Mouse (Mus musculus) lung, postnatal 25 days (tissue): ENCODE data around the gene Brca2.

Experiments used
- DNase-seq: peaks from one replicate; pipeline ENCODE4 v3.0.0; 2022; ENCODE audit warnings: low spot score

The Brca2 gene

GRCm38 (mm10) chr5:150566226-150566625 is 43.8 kb downstream of the Brca2 start:
- DNase-seq, result no peak

GRCm38 (mm10) chr5:150566971-150567370 is 44.5 kb downstream of the Brca2 start:
- peak; percentile 56 for DNase-seq

- DNase-seq, result no peak
Measured at GRCm38 (mm10) chr5:150570496-150571219, 48.2 kb downstream of the Brca2 start.

- no peak for DNase-seq
Measured at GRCm38 (mm10) chr5:150574403-150574802, 52.0 kb downstream of the Brca2 start.

GRCm38 (mm10) chr5:150574885-150575284 is 52.5 kb downstream of the Brca2 start:
- no peak for DNase-seq

- no peak for DNase-seq
Measured at GRCm38 (mm10) chr5:150576832-150577231, 54.4 kb downstream of the Brca2 start.

- DNase-seq, result no peak
Measured at GRCm38 (mm10) chr5:150578613-150579171, 56.3 kb downstream of the Brca2 start.

- no peak for DNase-seq
Measured at GRCm38 (mm10) chr5:150581180-150581579, 58.8 kb downstream of the Brca2 start.

- no peak for DNase-seq
Measured at GRCm38 (mm10) chr5:150583181-150583580, 60.8 kb downstream of the Brca2 start.

- DNase-seq, result peak; percentile 47
Measured at GRCm38 (mm10) chr5:150583622-150584336, 61.3 kb downstream of the Brca2 start.

- no peak for DNase-seq
Measured at GRCm38 (mm10) chr5:150584337-150584729, 61.9 kb downstream of the Brca2 start.

- DNase-seq, result no peak
Measured at GRCm38 (mm10) chr5:150589945-150590344, 67.5 kb downstream of the Brca2 start.

- no peak for DNase-seq
Measured at GRCm38 (mm10) chr5:150592186-150592903, 69.9 kb downstream of the Brca2 start.

GRCm38 (mm10) chr5:150592904-150593755 is 70.7 kb downstream of the Brca2 start:
- DNase-seq, result peak; percentile 51

GRCm38 (mm10) chr5:150593756-150594648 is 71.6 kb downstream of the Brca2 start:
- peak; percentile 56 for DNase-seq

- no peak for DNase-seq
Measured at GRCm38 (mm10) chr5:150594649-150595339, 72.4 kb downstream of the Brca2 start.

- peak; percentile 45 for DNase-seq
Measured at GRCm38 (mm10) chr5:150595366-150596016, 73.1 kb downstream of the Brca2 start.

- no peak for DNase-seq
Measured at GRCm38 (mm10) chr5:150597088-150597487, 74.7 kb downstream of the Brca2 start, which contains the start of gene N4bp2l1. Gene N4bp2l1, minus strand, starts transcription at chr5:150597188.
